Mouse (Mus musculus): ENCODE data around the gene Lrg1. TPM values are rescaled to one million over a fixed set of nuclear protein-coding genes. Genes with fewer than 3 reads are reported as not detected.

The Lrg1 gene
- 1 to 10 TPM in 1 of 2 experiments, under 1 TPM in 1; 0.40 to 1.7 TPM for total RNA-seq (2021)

- no peak for DNase-seq
These were observed at the start of gene Lrg1 for GRCm38 (mm10) chr17:56121826-56122225. Lrg1 (minus strand) TSS chr17:56122001.

- DNase-seq: no peak
These were observed 49.7 kb upstream of the Lrg1 start for GRCm38 (mm10) chr17:56171456-56171855.

- DNase-seq: no peak
These were observed 48.8 kb upstream of the Lrg1 start for GRCm38 (mm10) chr17:56170636-56171035.

- no peak for DNase-seq
These were observed 48.0 kb upstream of the Lrg1 start for GRCm38 (mm10) chr17:56169830-56170229.

- DNase-seq: no peak
These were observed 43.9 kb upstream of the Lrg1 start for GRCm38 (mm10) chr17:56165671-56166070.

GRCm38 (mm10) chr17:56164510-56164909 lies 42.7 kb upstream of the Lrg1 start:
- no peak for DNase-seq

GRCm38 (mm10) chr17:56163523-56164102 lies 41.8 kb upstream of the Lrg1 start:
- DNase-seq: no peak

- peak; percentile 93 to 94 for DNase-seq
These were observed 40.5 kb upstream of the Lrg1 start, which contains the start of gene Tnfaip8l1 for GRCm38 (mm10) chr17:56162231-56162774. Tnfaip8l1 (plus strand) TSS chr17:56162477.

- DNase-seq: peak; percentile 52 to 56
These were observed 37.9 kb upstream of the Lrg1 start for GRCm38 (mm10) chr17:56159729-56160128.

- DNase-seq: no peak
These were observed 31.8 kb upstream of the Lrg1 start for GRCm38 (mm10) chr17:56153643-56154042.

- DNase-seq: no peak
These were observed 28.1 kb upstream of the Lrg1 start for GRCm38 (mm10) chr17:56149897-56150296.

GRCm38 (mm10) chr17:56148790-56149618 lies 27.2 kb upstream of the Lrg1 start:
- no peak for DNase-seq

GRCm38 (mm10) chr17:56148280-56148679 lies 26.5 kb upstream of the Lrg1 start:
- DNase-seq: no peak

GRCm38 (mm10) chr17:56147420-56147819 lies 25.6 kb upstream of the Lrg1 start:
- no peak for DNase-seq

- no peak for DNase-seq
These were observed 24.3 kb upstream of the Lrg1 start for GRCm38 (mm10) chr17:56146131-56146530.

- no peak for DNase-seq
These were observed 22.7 kb upstream of the Lrg1 start for GRCm38 (mm10) chr17:56144546-56144945.

GRCm38 (mm10) chr17:56141702-56142605 lies 20.2 kb upstream of the Lrg1 start:
- peak; percentile 70 to 71 for DNase-seq

GRCm38 (mm10) chr17:56139858-56140595 lies 18.2 kb upstream of the Lrg1 start, which contains the start of gene Sema6b:
Sema6b (minus strand) TSS chr17:56140343.
- DNase-seq: peak; percentile 80 to 85

- DNase-seq: no peak
These were observed 17.6 kb upstream of the Lrg1 start for GRCm38 (mm10) chr17:56139355-56139754.

GRCm38 (mm10) chr17:56137839-56138613 lies 16.2 kb upstream of the Lrg1 start:
- no peak for DNase-seq

GRCm38 (mm10) chr17:56136558-56136957 lies 14.8 kb upstream of the Lrg1 start:
- no peak for DNase-seq
